Mouse (Mus musculus): ENCODE results near the gene Apopt1.

GRCm38 (mm10) chr12:111747421-111747820 is 34.4 kb downstream of the Apopt1 start:
- no peak for TF ChIP-seq MAX (IDR thresholded peaks at IDR 0.05; ENCODE audit: low read depth)
- no peak for TF ChIP-seq USF1 (IDR thresholded peaks at IDR 0.05; ENCODE audit: low read depth)
- no peak for TF ChIP-seq E2F4 (IDR thresholded peaks at IDR 0.05; ENCODE audit: insufficient read depth)

Data from myocyte (in vitro differentiated cells).